Mouse (Mus musculus) erythroblast, embryonic 14.5 days (primary cell): ENCODE data around the gene Mbtps1. TPM values are rescaled to one million over a fixed set of nuclear protein-coding genes. Genes with fewer than 3 reads are reported as not detected.

Experiments
- H3K27me3 ChIP-seq: 2 replicates; pipeline ENCODE4 v1.6.1; 2012; ENCODE audit warnings: inconsistent platforms; ENCODE audit not compliant: control insufficient read depth
- H3K36me3 ChIP-seq: 2 replicates; pipeline ENCODE4 v1.6.1; 2012; ENCODE audit warnings: mild to moderate bottlenecking, inconsistent platforms; ENCODE audit not compliant: control insufficient read depth
- H3K4me1 ChIP-seq: 2 replicates; pipeline ENCODE4 v1.6.1; 2012; ENCODE audit warnings: inconsistent platforms; ENCODE audit not compliant: control insufficient read depth
- H3K4me3 ChIP-seq: replicated peaks from 2 replicates; pipeline ENCODE3; 2012; ENCODE audit warnings: moderate library complexity, mild to moderate bottlenecking, inconsistent platforms
- H3K9me3 ChIP-seq: 2 replicates; pipeline ENCODE4 v1.6.1; 2012; ENCODE audit warnings: low read length, inconsistent platforms, mixed read lengths; ENCODE audit not compliant: control insufficient read depth
- GATA1 ChIP-seq: IDR thresholded peaks from 2 replicates; pipeline ENCODE4 v1.6.1; 2012; ENCODE audit warnings: low read length, inconsistent platforms, mixed read lengths
- TAL1 ChIP-seq: IDR thresholded peaks from 3 replicates; pipeline ENCODE4 v1.6.1; 2012; ENCODE audit warnings: low read length, inconsistent platforms, mixed read lengths
- polyA plus RNA-seq: library from polyadenylated mRNA; stranded (reverse); fragments of >175 nt; gene quantifications from 2 replicates; pipeline ENCODE4 v1.2.3, GENCODE M21; 2012

Mbtps1 gene
- polyA plus RNA-seq, 1 experiment, result 13.4 TPM

GRCm38 (mm10) chr8:119515767-119516166 lies 42.8 kb downstream of the Mbtps1 start:
- no peak overlapping the region for H3K4me3 ChIP-seq
- no peak for TF ChIP-seq GATA1
- TF ChIP-seq TAL1, result no peak
- peaks cover 100% of the 10 kb centered on the region for H3K36me3 ChIP-seq
- no peaks in the 10 kb centered on the region for H3K9me3 ChIP-seq
- no peaks in the 10 kb centered on the region for H3K27me3 ChIP-seq
- H3K4me1 ChIP-seq, result peaks cover 5% of the 10 kb centered on the region

GRCm38 (mm10) chr8:119514940-119515339 lies 43.6 kb downstream of the Mbtps1 start:
- no peak overlapping the region for H3K4me3 ChIP-seq
- H3K9me3 ChIP-seq, result no peaks in the 10 kb centered on the region
- TF ChIP-seq TAL1 (no peak), GATA1 (no peak)
- H3K27me3 ChIP-seq, result no peaks in the 10 kb centered on the region
- H3K4me1 ChIP-seq, result peaks cover 2% of the 10 kb centered on the region
- H3K36me3 ChIP-seq, result peaks cover 100% of the 10 kb centered on the region

- H3K36me3 ChIP-seq, result peaks cover 100% of the 10 kb centered on the region
- H3K4me1 ChIP-seq, result peaks cover 2% of the 10 kb centered on the region
- TF ChIP-seq GATA1 (no peak), TAL1 (no peak)
- no peaks in the 10 kb centered on the region for H3K9me3 ChIP-seq
- H3K27me3 ChIP-seq, result no peaks in the 10 kb centered on the region
- no peak overlapping the region for H3K4me3 ChIP-seq
Observed at GRCm38 (mm10) chr8:119513405-119513804, 45.1 kb downstream of the Mbtps1 start.

- Histone ChIP-seq H3K36me3 (peaks cover 96% of the 10 kb centered on the region), H3K4me3 (no peak overlapping the region), H3K9me3 (no peaks in the 10 kb centered on the region), H3K27me3 (no peaks in the 10 kb centered on the region), H3K4me1 (peaks cover 2% of the 10 kb centered on the region)
- TF ChIP-seq TAL1, result no peak
- no peak for TF ChIP-seq GATA1
Observed at GRCm38 (mm10) chr8:119511722-119512121, 46.8 kb downstream of the Mbtps1 start.

- H3K4me1 ChIP-seq, result peaks cover 2% of the 10 kb centered on the region
- H3K36me3 ChIP-seq, result peaks cover 96% of the 10 kb centered on the region
- no peaks in the 10 kb centered on the region for H3K27me3 ChIP-seq
- TF ChIP-seq TAL1 (no peak), GATA1 (no peak)
- no peaks in the 10 kb centered on the region for H3K9me3 ChIP-seq
- no peak overlapping the region for H3K4me3 ChIP-seq
Observed at GRCm38 (mm10) chr8:119510471-119510870, 48.1 kb downstream of the Mbtps1 start.

- H3K27me3 ChIP-seq, result peaks cover 4% of the 10 kb centered on the region; the same call in 1 of the 2 replicates
- TF ChIP-seq GATA1 (no peak), TAL1 (no peak)
- H3K9me3 ChIP-seq, result no peaks in the 10 kb centered on the region
- no peak overlapping the region for H3K4me3 ChIP-seq
- no peaks in the 10 kb centered on the region for H3K4me1 ChIP-seq
- H3K36me3 ChIP-seq, result peaks cover 55% of the 10 kb centered on the region
Observed at GRCm38 (mm10) chr8:119506106-119506505, 52.4 kb downstream of the Mbtps1 start.

- H3K36me3 ChIP-seq, result peaks cover 49% of the 10 kb centered on the region
- H3K9me3 ChIP-seq, result no peaks in the 10 kb centered on the region
- no peaks in the 10 kb centered on the region for H3K4me1 ChIP-seq
- no peak for TF ChIP-seq TAL1
- TF ChIP-seq GATA1, result no peak
- H3K27me3 ChIP-seq, result peaks cover 4% of the 10 kb centered on the region; the same call in 1 of the 2 replicates
- no peak overlapping the region for H3K4me3 ChIP-seq
Observed at GRCm38 (mm10) chr8:119505488-119505887, 53.0 kb downstream of the Mbtps1 start.

- no peaks in the 10 kb centered on the region for H3K4me1 ChIP-seq
- peaks cover 27% of the 10 kb centered on the region for H3K36me3 ChIP-seq
- no peaks in the 10 kb centered on the region for H3K9me3 ChIP-seq
- H3K4me3 ChIP-seq, result no peak overlapping the region
- peaks cover 4% of the 10 kb centered on the region; the same call in 1 of the 2 replicates for H3K27me3 ChIP-seq
- TF ChIP-seq GATA1, result no peak
- no peak for TF ChIP-seq TAL1
Observed at GRCm38 (mm10) chr8:119503191-119503767, 55.3 kb downstream of the Mbtps1 start.

- no peaks in the 10 kb centered on the region for H3K4me1 ChIP-seq
- no peak for TF ChIP-seq TAL1
- no peak for TF ChIP-seq GATA1
- H3K4me3 ChIP-seq, result no peak overlapping the region
- H3K9me3 ChIP-seq, result no peaks in the 10 kb centered on the region
- peaks cover 4% of the 10 kb centered on the region; the same call in 1 of the 2 replicates for H3K27me3 ChIP-seq
- peaks cover 17% of the 10 kb centered on the region for H3K36me3 ChIP-seq
Observed at GRCm38 (mm10) chr8:119502111-119502510, 56.4 kb downstream of the Mbtps1 start.

GRCm38 (mm10) chr8:119501598-119501997 lies 56.9 kb downstream of the Mbtps1 start, which contains the start of gene Slc38a8:
Gene Slc38a8, minus strand, starts transcription at chr8:119501698.
- H3K9me3 ChIP-seq, result no peaks in the 10 kb centered on the region
- TF ChIP-seq TAL1 (no peak), GATA1 (no peak)
- no peak within 1 kb of the TSS for H3K4me3 ChIP-seq
- H3K27me3 ChIP-seq, result peaks cover 4% of the 10 kb centered on the region; the same call in 1 of the 2 replicates
- H3K4me1 ChIP-seq, result no peaks in the 10 kb centered on the region
- H3K36me3 ChIP-seq, result peaks cover 14% of the 10 kb centered on the region
